Mouse (Mus musculus) A20 (cell line): ENCODE measurements at regions not wholly inside any gene's neighbourhood (a gene's known extent, or its start where the extent isn't known, plus 50 kb on each side); places are given as distances from the start of the nearest gene placed in this dataset.
A peak's percentile ranks its signal among the peaks of the same experiment; 100 is the strongest.

Source experiments
- DNase-seq: peaks from one replicate; pipeline ENCODE4 v3.0.0-alpha.2; 2011; ENCODE audit warnings: low read depth, low spot score

GRCm38 (mm10) chr10:60937517-60937866 lies 106.1 kb upstream of the Unc5b start:
- DNase-seq = no peak

GRCm38 (mm10) chr10:60936659-60937516 lies 105.5 kb upstream of the Unc5b start:
- no peak for DNase-seq

- no peak for DNase-seq
Measured at GRCm38 (mm10) chr10:60934297-60935286, 103.2 kb upstream of the Unc5b start.

DNA sequence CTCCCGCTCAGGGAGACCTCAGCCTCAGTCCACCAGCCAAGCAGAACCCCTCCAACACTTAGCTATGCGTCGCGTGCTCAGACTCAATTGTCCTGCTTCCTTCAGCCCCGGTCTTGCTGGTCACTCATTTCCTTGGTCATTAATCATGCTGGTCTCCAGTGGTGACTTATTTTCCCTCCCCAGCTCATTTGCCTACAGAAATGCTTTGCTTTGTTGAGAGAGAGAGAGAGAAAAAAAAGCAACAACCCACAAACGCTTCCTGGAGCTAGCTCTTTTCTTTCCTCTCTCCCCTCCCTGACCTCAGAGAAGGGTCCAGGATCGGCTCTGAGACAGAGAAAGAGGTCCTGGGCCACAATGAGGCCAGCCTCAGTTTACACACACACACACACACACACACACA lies 102.5 kb upstream of the Unc5b start:
- peak; percentile 27 for DNase-seq

- DNase-seq = peak; percentile 52
Measured at GRCm38 (mm10) chr10:60932855-60933254, 101.5 kb upstream of the Unc5b start.

DNA sequence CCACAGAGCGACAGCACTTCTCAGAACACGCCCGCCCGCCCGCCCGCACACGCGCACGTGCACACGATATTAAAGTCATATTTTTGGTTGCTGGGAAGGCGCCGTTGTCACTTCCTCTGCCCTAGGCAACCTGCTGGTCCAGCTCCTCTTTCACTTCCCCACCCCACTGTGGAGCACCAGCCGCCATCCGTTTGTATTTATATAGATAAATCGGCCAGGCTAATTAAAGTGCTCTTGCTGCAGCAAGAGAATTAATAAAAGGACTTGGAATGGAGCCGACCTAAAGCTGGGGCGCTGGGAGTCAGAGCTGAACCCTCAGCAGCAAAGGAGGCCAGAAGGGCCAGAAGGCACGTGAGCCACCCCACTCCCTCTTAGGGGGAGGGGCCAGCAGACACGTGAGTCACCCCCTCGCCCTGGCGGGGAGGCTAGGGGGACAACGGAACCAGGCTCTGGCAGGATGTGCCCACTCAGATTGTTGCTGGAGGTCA lies 100.6 kb upstream of the Unc5b start:
- peak; percentile 90 for DNase-seq

DNA sequence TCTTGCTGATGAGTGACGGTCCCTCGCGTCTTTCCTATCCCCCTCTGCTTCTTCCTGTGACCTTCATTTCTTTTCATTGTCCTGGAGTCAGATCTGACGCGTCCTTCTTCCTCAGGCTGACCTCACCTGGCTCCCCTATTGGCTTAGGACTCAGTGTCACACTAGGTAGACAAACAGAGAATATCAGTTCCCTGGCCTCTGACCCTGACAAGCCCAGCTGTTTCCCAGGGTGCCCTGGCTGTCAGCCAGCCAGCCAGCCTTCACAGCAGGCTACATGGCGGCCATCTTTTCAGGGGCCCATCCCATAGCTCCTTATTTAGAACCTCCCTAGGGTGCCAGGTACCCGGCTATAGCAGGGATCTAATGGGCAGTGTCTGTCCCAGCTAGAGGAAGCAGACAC lies 97.3 kb upstream of the Unc5b start:
- no peak for DNase-seq

- no peak for DNase-seq
Measured at GRCm38 (mm10) chr10:60928164-60928563, 96.8 kb upstream of the Unc5b start.

DNA sequence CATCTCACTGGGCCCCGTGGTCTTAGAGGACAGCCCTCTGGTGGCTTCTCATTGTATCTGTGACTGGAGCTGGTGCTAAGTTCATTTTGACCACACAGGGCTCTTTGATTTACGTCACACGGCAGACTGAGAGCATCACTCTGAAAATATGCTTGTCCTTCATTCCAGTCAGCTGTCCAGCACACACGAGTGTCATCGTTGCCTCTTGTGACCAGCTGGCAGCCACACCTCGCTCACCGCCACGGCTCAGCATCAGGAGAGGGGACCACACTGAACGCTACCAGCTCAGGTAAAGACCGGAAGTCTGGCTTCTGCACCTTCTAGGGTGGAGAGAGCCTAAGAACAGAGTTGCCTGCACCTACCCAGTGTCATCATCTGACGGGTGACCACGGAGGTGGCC lies 95.3 kb upstream of the Unc5b start:
- DNase-seq = no peak

GRCm38 (mm10) chr10:60925644-60926043 lies 94.3 kb upstream of the Unc5b start:
- DNase-seq = no peak

DNA sequence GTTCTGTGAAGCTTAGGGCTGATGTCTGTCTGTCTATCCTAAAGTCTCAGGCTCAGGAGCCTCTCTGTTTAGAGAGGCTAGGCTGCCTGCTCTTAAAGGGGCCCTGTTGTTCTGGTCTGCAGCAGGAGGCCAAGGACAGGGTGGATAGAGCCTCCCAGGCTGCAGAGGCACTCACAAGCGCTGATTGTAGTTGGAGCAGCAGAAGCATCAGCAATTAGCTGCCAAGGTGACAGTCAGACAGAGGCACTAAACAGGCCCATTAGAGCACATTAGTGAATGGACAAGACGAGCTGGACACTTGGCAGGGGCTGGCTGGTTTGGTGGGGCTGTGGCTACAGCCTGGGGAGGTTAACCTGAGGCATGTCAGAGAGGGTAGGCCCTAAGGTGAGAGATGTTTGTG lies 93.8 kb upstream of the Unc5b start:
- DNase-seq = no peak

- no peak for DNase-seq
Measured at GRCm38 (mm10) chr10:60923806-60924205, 92.4 kb upstream of the Unc5b start.

DNA sequence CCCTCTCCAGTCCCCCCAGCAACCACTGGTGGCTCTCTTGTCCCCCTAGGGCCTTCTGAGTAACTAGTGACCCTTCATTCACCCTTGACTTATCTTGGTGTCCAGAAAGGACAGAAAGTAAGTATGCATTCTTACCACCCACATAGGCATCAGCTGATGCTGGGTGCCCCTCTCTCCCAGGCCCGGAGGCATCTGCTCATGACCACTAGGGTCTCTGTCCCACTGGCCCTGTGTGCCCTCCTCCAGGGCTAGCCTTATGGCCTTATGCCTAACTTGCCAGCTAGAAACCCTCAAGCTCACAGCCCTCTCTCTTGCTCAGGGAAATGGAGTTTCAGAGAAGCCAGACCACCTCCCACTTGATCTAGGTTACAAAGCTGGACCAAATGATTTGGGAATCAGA lies 89.2 kb upstream of the Unc5b start:
- no peak for DNase-seq

- no peak for DNase-seq
Measured at GRCm38 (mm10) chr10:60918020-60918419, 86.6 kb upstream of the Unc5b start.

DNA sequence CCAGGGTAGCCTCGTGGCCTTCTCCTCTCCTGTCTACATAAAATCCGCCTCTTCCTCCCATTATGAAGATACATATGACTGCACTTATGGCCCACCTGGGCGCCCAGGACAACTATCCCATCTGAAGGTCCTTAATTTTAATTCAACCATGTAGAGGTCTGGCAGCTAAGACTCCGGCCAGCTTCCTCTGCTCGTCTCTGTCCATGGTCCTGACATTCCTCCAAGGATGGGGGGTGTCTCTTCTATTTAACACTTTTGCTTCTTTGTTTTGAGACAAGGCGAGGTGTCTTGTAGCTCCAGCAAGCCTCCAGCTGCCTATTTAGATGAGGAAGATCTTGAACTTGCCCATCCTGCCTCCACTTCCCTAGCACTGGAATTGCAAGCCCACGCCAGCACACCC lies 83.0 kb upstream of the Unc5b start:
- DNase-seq = peak; percentile 29

- no peak for DNase-seq
Measured at GRCm38 (mm10) chr10:60913456-60913900, 82.1 kb upstream of the Unc5b start.

- no peak for DNase-seq
Measured at GRCm38 (mm10) chr10:60904351-60904750, 73.0 kb upstream of the Unc5b start.

DNA sequence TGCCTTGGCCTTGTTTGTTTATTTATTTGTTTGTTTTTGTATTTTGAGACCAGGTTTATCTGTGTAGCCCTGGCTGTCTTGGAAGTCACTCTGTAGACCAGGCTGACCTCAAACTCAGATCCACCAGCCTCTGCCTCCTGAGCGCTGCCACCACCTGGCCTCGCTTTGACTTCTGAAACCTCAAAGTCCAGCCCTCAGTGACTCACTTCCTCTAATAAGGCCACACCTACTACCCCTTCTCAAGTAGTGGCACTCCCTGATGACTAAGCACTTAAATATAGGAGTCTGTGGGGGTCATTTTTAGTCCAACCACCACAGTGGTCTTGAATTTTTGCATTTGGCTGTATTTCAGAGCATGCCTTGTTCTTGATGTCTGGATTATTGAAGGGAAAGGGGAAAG lies 69.6 kb upstream of the Unc5b start:
- DNase-seq = peak; percentile 25

DNA sequence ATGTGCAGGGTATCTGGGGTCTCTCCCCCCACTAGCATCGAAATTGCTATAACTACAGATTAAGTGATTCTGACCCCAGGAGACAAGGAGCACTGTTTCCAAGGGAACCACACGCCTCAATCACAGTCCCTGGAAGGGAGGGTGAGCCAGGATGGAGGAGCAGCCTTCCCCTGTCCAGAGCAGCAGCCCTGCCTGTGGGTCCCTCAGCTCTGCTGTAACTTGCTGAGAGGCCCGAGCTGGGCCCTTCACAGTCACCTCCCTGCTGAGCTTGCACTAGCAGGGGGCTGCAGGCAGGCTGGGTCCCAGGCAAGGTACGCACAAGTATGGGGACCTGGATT lies 62.4 kb upstream of the Unc5b start:
- no peak for DNase-seq

DNA sequence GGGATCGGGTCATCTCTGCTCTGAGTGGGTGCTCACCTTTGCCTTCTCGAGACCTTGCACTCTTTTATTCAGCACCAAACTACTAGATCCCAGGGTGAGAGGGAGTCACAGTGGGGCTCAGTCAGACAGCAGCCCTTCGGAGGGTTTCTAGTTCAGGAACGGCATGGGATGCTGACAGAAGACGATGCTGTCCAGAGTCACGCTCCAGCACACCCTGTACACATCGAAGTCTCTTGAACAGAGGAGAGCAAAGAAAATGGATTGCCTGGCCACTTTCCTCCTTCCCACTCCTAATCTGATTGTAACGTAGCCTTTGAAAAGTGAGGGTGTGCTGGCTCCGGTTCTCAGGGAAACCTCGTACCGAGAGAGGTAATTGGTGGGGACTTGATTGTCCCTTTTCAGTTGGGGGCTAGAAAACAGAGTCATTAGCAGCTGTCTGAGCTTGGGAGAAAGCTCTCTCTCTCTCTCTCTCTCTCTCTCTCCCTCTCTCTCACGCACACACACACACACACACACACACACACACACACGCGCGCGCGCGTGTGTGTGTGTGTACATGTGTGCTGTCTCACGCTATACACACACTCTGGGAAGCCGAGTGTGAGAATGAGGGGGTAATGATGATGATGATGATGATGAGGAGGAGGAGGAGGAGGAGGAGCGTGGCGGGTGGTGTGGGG lies 61.9 kb upstream of the Unc5b start:
- no peak for DNase-seq

DNA sequence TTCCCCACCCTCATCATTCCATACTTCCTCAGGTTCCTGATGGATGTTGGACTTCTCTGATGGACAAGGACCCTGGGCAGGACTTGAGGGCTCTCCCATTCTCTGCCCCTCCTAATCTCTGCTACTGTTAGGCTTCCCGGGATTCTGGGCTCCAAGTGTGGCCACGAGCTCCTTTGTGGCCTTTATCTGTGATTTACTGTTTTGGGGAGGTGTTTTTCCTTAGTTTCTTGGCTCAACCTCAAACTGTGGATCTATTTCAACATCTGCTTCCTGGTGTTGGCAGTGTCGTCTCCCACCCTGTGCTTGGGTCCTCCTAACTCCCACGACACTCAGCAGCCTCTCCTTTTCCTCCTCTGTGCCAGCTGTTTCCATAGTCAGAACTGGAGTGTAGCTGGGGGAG lies 61.3 kb upstream of the Unc5b start:
- DNase-seq = no peak
